Mouse (Mus musculus): Measurements from ENCODE around the gene Pgc. TPM values are rescaled to one million over a fixed set of nuclear protein-coding genes. Genes with fewer than 3 reads are reported as not detected.

Pgc gene
- total and polyA plus RNA-seq, 2 experiments from 2014 or later, result not detected

GRCm38 (mm10) chr17:47767456-47768141, 41.0 kb downstream of the Pgc start:
- no peaks in the 10 kb centered on the region for H3K9me3 ChIP-seq (ENCODE audit: low read length)
- H3K27me3 ChIP-seq (ENCODE audit: insufficient read depth, low read length), result no peaks in the 10 kb centered on the region
- ATAC-seq (no peak), DNase-seq (no peak)
- H3K4me2 ChIP-seq (ENCODE audit: low read depth), result no peak overlapping the region
- H3K4me3 ChIP-seq (ENCODE audit: low read depth, low read length), result no peak overlapping the region
- no peaks in the 10 kb centered on the region for H3K4me1 ChIP-seq (ENCODE audit: insufficient read depth)
- H3K36me3 ChIP-seq (ENCODE audit: insufficient read depth), result no peaks in the 10 kb centered on the region
- 54% methylated on average over 15 of the region's 17 CpGs for WGBS
- no peak for TF ChIP-seq CTCF (IDR thresholded peaks at IDR 0.05; ENCODE audit: low read depth)
- no peak overlapping the region for H3K27ac ChIP-seq (ENCODE audit: low read depth, low read length)
- H3K9ac ChIP-seq, result no peak overlapping the region

GRCm38 (mm10) chr17:47768707-47769276, 42.1 kb downstream of the Pgc start:
- no peak for ATAC-seq
- no peak for DNase-seq

GRCm38 (mm10) chr17:47769389-47770299, 43.0 kb downstream of the Pgc start:
- DNase-seq (no peak), ATAC-seq (no peak)
- TF ChIP-seq CTCF (IDR thresholded peaks at IDR 0.05; ENCODE audit: low read depth), result no peak
- Histone ChIP-seq H3K27ac (ENCODE audit: low read depth, low read length) (no peak overlapping the region), H3K4me2 (ENCODE audit: low read depth) (no peak overlapping the region), H3K4me3 (ENCODE audit: low read depth, low read length) (no peak overlapping the region), H3K36me3 (ENCODE audit: insufficient read depth) (no peaks in the 10 kb centered on the region), H3K4me1 (ENCODE audit: insufficient read depth) (no peaks in the 10 kb centered on the region), H3K27me3 (ENCODE audit: insufficient read depth, low read length) (no peaks in the 10 kb centered on the region), H3K9ac (no peak overlapping the region), H3K9me3 (ENCODE audit: low read length) (no peaks in the 10 kb centered on the region)
- 88% methylated on average over 11 of the region's 11 CpGs for WGBS

More at GRCm38 (mm10) chr17:47768707-47769276, 42.1 kb downstream of the Pgc start:
- Histone ChIP-seq H3K4me2 (ENCODE audit: low read depth) (no peak overlapping the region), H3K4me3 (ENCODE audit: low read depth, low read length) (no peak overlapping the region), H3K27me3 (ENCODE audit: insufficient read depth, low read length) (no peaks in the 10 kb centered on the region), H3K9ac (no peak overlapping the region), H3K9me3 (ENCODE audit: low read length) (no peaks in the 10 kb centered on the region), H3K36me3 (ENCODE audit: insufficient read depth) (no peaks in the 10 kb centered on the region), H3K4me1 (ENCODE audit: insufficient read depth) (no peaks in the 10 kb centered on the region), H3K27ac (ENCODE audit: low read depth, low read length) (no peak overlapping the region)
- 59% methylated on average over 12 of the region's 12 CpGs for WGBS
- peak; percentile 6; the same call in 1 of the 2 replicates for TF ChIP-seq CTCF (IDR thresholded peaks at IDR 0.05; ENCODE audit: low read depth)

GRCm38 (mm10) chr17:47773604-47774003, 47.0 kb downstream of the Pgc start:
- Histone ChIP-seq H3K9ac (no peak overlapping the region), H3K9me3 (ENCODE audit: low read length) (no peaks in the 10 kb centered on the region), H3K4me3 (ENCODE audit: low read depth, low read length) (no peak overlapping the region), H3K27me3 (ENCODE audit: insufficient read depth, low read length) (no peaks in the 10 kb centered on the region), H3K4me2 (ENCODE audit: low read depth) (no peak overlapping the region), H3K27ac (ENCODE audit: low read depth, low read length) (no peak overlapping the region), H3K36me3 (ENCODE audit: insufficient read depth) (no peaks in the 10 kb centered on the region), H3K4me1 (ENCODE audit: insufficient read depth) (no peaks in the 10 kb centered on the region)
- no peak for DNase-seq
- no peak for ATAC-seq
- WGBS, result 75% methylated on average over 6 of the region's 6 CpGs
- TF ChIP-seq CTCF (IDR thresholded peaks at IDR 0.05; ENCODE audit: low read depth), result no peak

- no peak for ATAC-seq
- TF ChIP-seq CTCF (IDR thresholded peaks at IDR 0.05; ENCODE audit: low read depth), result no peak
- Histone ChIP-seq H3K27me3 (ENCODE audit: insufficient read depth, low read length) (no peaks in the 10 kb centered on the region), H3K9ac (no peak overlapping the region), H3K36me3 (ENCODE audit: insufficient read depth) (no peaks in the 10 kb centered on the region), H3K9me3 (ENCODE audit: low read length) (no peaks in the 10 kb centered on the region), H3K4me3 (ENCODE audit: low read depth, low read length) (no peak overlapping the region), H3K4me1 (ENCODE audit: insufficient read depth) (no peaks in the 10 kb centered on the region), H3K27ac (ENCODE audit: low read depth, low read length) (no peak overlapping the region), H3K4me2 (ENCODE audit: low read depth) (no peak overlapping the region)
- DNase-seq, result no peak
- 75% methylated on average over 2 of the region's 2 CpGs for WGBS
Observed at GRCm38 (mm10) chr17:47777141-47777540, 50.5 kb downstream of the Pgc start.

- H3K9ac ChIP-seq, result no peak overlapping the region
- H3K4me2 ChIP-seq (ENCODE audit: low read depth), result no peak overlapping the region
- no peaks in the 10 kb centered on the region for H3K9me3 ChIP-seq (ENCODE audit: low read length)
- no peaks in the 10 kb centered on the region for H3K4me1 ChIP-seq (ENCODE audit: insufficient read depth)
- WGBS, result 87% methylated on average over 10 of the region's 10 CpGs
- no peaks in the 10 kb centered on the region for H3K36me3 ChIP-seq (ENCODE audit: insufficient read depth)
- no peak for TF ChIP-seq CTCF (IDR thresholded peaks at IDR 0.05; ENCODE audit: low read depth)
- ATAC-seq (no peak), DNase-seq (no peak)
- no peak overlapping the region for H3K4me3 ChIP-seq (ENCODE audit: low read depth, low read length)
- H3K27ac ChIP-seq (ENCODE audit: low read depth, low read length), result no peak overlapping the region
- no peaks in the 10 kb centered on the region for H3K27me3 ChIP-seq (ENCODE audit: insufficient read depth, low read length)
Observed at GRCm38 (mm10) chr17:47780470-47780869, 53.8 kb downstream of the Pgc start.

- Histone ChIP-seq H3K27ac (ENCODE audit: low read depth, low read length) (no peak overlapping the region), H3K9ac (no peak overlapping the region), H3K36me3 (ENCODE audit: insufficient read depth) (no peaks in the 10 kb centered on the region), H3K4me1 (ENCODE audit: insufficient read depth) (no peaks in the 10 kb centered on the region), H3K9me3 (ENCODE audit: low read length) (no peaks in the 10 kb centered on the region), H3K4me2 (ENCODE audit: low read depth) (no peak overlapping the region), H3K27me3 (ENCODE audit: insufficient read depth, low read length) (no peaks in the 10 kb centered on the region), H3K4me3 (ENCODE audit: low read depth, low read length) (no peak overlapping the region)
- ATAC-seq (no peak), DNase-seq (no peak)
- TF ChIP-seq CTCF (IDR thresholded peaks at IDR 0.05; ENCODE audit: low read depth), result no peak
- 82% methylated on average over 3 of the region's 3 CpGs for WGBS
Observed at GRCm38 (mm10) chr17:47782486-47782885, 55.8 kb downstream of the Pgc start.

Data from forebrain, postnatal 0 days (tissue).